Mouse (Mus musculus) CH12.LX (cell line): ENCODE measurements around the gene Trabd2b.

Experiments
- CTCF ChIP-seq, 2 experiments: IDR thresholded peaks in 1 of 2; conservative IDR thresholded peaks in 1 of 2; 2 replicates each; pipeline ENCODE4 v1.5.1; 2011 to 2012; ENCODE audit warnings: low read depth in 2 of 2, low read length in 2 of 2, improper control_type of control experiment in 1 of 2, inconsistent platforms in 1 of 2, mild to moderate bottlenecking in 1 of 2, moderate library complexity in 1 of 2
- EP300 ChIP-seq: IDR thresholded peaks from 2 replicates; pipeline ENCODE4 v1.6.1; 2011; ENCODE audit warnings: low read length, improper control_type of control experiment
- MYC ChIP-seq: IDR thresholded peaks from 2 replicates; pipeline ENCODE4 v1.6.1; 2011; ENCODE audit warnings: low read depth, mild to moderate bottlenecking, improper control_type of control experiment, low read length
- POLR2A ChIP-seq: IDR thresholded peaks from 2 replicates; pipeline ENCODE4 v1.6.1; 2011; ENCODE audit warnings: low read depth, mild to moderate bottlenecking, improper control_type of control experiment, low read length
- SMC3 ChIP-seq: IDR thresholded peaks from 2 replicates; pipeline ENCODE4 v1.6.1; 2011; ENCODE audit warnings: low read depth, low read length, improper control_type of control experiment
- USF1 ChIP-seq: IDR thresholded peaks from 2 replicates; pipeline ENCODE4 v1.6.1; 2014; ENCODE audit warnings: low read depth, mild to moderate bottlenecking, inconsistent platforms, low read length, improper control_type of control experiment
- ZMIZ1 ChIP-seq: IDR thresholded peaks from 2 replicates; pipeline ENCODE4 v1.6.1; 2012; ENCODE audit warnings: low read depth, mild to moderate bottlenecking, inconsistent platforms, low read length, improper control_type of control experiment

- TF ChIP-seq ZMIZ1 (no peak), USF1 (no peak), CTCF (conservative IDR thresholded peaks at IDR 0.05 in 1 of 2, IDR thresholded peaks at IDR 0.05 in 1 of 2; ENCODE audit: low read depth in 2 of 2, low read length in 2 of 2) (no peak), POLR2A (no peak), EP300 (no peak), MYC (no peak), SMC3 (no peak)
Measured at GRCm38 (mm10) chr4:114387527-114388135, 18.9 kb upstream of the Trabd2b start.
